Mouse (Mus musculus) liver, embryonic 16.5 days (tissue): ENCODE results near the gene Adam30. TPM values are rescaled to one million over a fixed set of nuclear protein-coding genes. Genes with fewer than 3 reads are reported as not detected.

Experiments used
- ATAC-seq: fragments of 200-750 bp; cut with Nextera tagmentation; 2 replicates; pipeline ENCODE4 v1.8.0; 2017; ENCODE audit warnings: low read depth, mild to moderate bottlenecking, moderate number of reproducible peaks, moderate library complexity
- H3K27ac ChIP-seq: fragments of 300-500 bp; sonication (generic); 2 replicates; pipeline ENCODE4 v1.5.1; 2014; ENCODE audit warnings: mild to moderate bottlenecking, low read length
- H3K27me3 ChIP-seq: fragments of 300-500 bp; sonication (generic); 2 replicates; pipeline ENCODE4 v1.6.1; 2014; ENCODE audit warnings: low read depth, low read length, mixed read lengths; ENCODE audit not compliant: control insufficient read depth, insufficient read depth
- H3K36me3 ChIP-seq: fragments of 300-500 bp; sonication (generic); 2 replicates; pipeline ENCODE4 v1.6.1; 2014; ENCODE audit warnings: mild to moderate bottlenecking; ENCODE audit not compliant: control insufficient read depth, insufficient read depth
- H3K4me1 ChIP-seq: fragments of 300-500 bp; sonication (generic); 2 replicates; pipeline ENCODE4 v1.6.1; 2014; ENCODE audit warnings: low read depth, low read length, mixed read lengths; ENCODE audit not compliant: control insufficient read depth
- H3K4me2 ChIP-seq: fragments of 300-500 bp; sonication (generic); 2 replicates; pipeline ENCODE4 v1.6.1; 2014; ENCODE audit warnings: low read depth, low read length, mixed read lengths
- H3K4me3 ChIP-seq: fragments of 300-500 bp; sonication (generic); 2 replicates; pipeline ENCODE4 v1.5.1; 2014; ENCODE audit warnings: low read depth, mild to moderate bottlenecking, low read length
- H3K9ac ChIP-seq: fragments of 300-500 bp; sonication (generic); 2 replicates; pipeline ENCODE4 v1.6.1; 2014; ENCODE audit warnings: low read depth, low read length
- H3K9me3 ChIP-seq: fragments of 300-500 bp; sonication (generic); replicated peaks from 2 replicates; pipeline ENCODE4 v1.6.1; 2016; ENCODE audit warnings: low read length; ENCODE audit not compliant: control insufficient read depth
- WGBS: fragments of 180-500 bp; shearing (Covaris S2); extraction: QIAGEN DNeasy Blood & Tissue Kit; methylation state at CpG from one replicate; pipeline ENCODE4 v1.1.7; 2014; ENCODE audit not compliant: insufficient replicate concordance; 5-methylcytosine and 5-hydroxymethylcytosine counted together
- polyA plus RNA-seq: library from polyadenylated mRNA; unstranded; fragments of >200 nt; fragmentation: Nextera tagmentation; extraction: Ambion mirVana; gene quantifications from 2 replicates; pipeline ENCODE4 v1.2.1, GENCODE M21; 2015

Adam30 gene
- polyA plus RNA-seq, 1 experiment from 2014 or later, result not detected

GRCm38 (mm10) chr3:98157585-98157984 is 2.8 kb upstream of the Adam30 start:
- Histone ChIP-seq H3K4me3 (no peak overlapping the region), H3K9ac (no peak overlapping the region), H3K4me1 (no peaks in the 10 kb centered on the region; the same call in 1 of the 2 replicates), H3K9me3 (no peaks in the 10 kb centered on the region), H3K4me2 (no peak overlapping the region), H3K27me3 (no peaks in the 10 kb centered on the region), H3K36me3 (no peaks in the 10 kb centered on the region), H3K27ac (no peak overlapping the region)
- 17% methylated on average over 2 of the region's 2 CpGs for WGBS
- ATAC-seq, result no peak

GRCm38 (mm10) chr3:98158646-98159045 is 1.8 kb upstream of the Adam30 start:
- 57% methylated on average over 4 of the region's 4 CpGs for WGBS
- H3K4me1 ChIP-seq, result no peaks in the 10 kb centered on the region; the same call in 1 of the 2 replicates
- H3K27me3 ChIP-seq, result no peaks in the 10 kb centered on the region

GRCm38 (mm10) chr3:98159289-98159688 is 1.1 kb upstream of the Adam30 start:
- no peak for ATAC-seq
- Histone ChIP-seq H3K4me1 (no peaks in the 10 kb centered on the region; the same call in 1 of the 2 replicates), H3K36me3 (no peaks in the 10 kb centered on the region), H3K27ac (no peak overlapping the region), H3K4me3 (no peak overlapping the region), H3K27me3 (no peaks in the 10 kb centered on the region), H3K9me3 (no peaks in the 10 kb centered on the region), H3K9ac (no peak overlapping the region), H3K4me2 (no peak overlapping the region)
- WGBS, result 47% methylated on average over 4 of the region's 4 CpGs

More at GRCm38 (mm10) chr3:98158646-98159045, 1.8 kb upstream of the Adam30 start:
- Histone ChIP-seq H3K36me3 (no peaks in the 10 kb centered on the region), H3K9ac (no peak overlapping the region), H3K9me3 (no peaks in the 10 kb centered on the region), H3K4me2 (no peak overlapping the region), H3K27ac (no peak overlapping the region), H3K4me3 (no peak overlapping the region)
- no peak for ATAC-seq

- no peaks in the 10 kb centered on the region for H3K9me3 ChIP-seq
- H3K4me2 ChIP-seq, result no peak overlapping the region
- H3K27me3 ChIP-seq, result no peaks in the 10 kb centered on the region
- no peak overlapping the region for H3K9ac ChIP-seq
- ATAC-seq, result no peak
- H3K4me1 ChIP-seq, result no peaks in the 10 kb centered on the region
- H3K4me3 ChIP-seq, result no peak overlapping the region
- 55% methylated on average over 4 of the region's 4 CpGs for WGBS
- no peaks in the 10 kb centered on the region for H3K36me3 ChIP-seq
- H3K27ac ChIP-seq, result no peak overlapping the region
These were observed 17.9 kb downstream of the Adam30 start for GRCm38 (mm10) chr3:98178340-98178739.

GRCm38 (mm10) chr3:98180805-98181204 is 20.4 kb downstream of the Adam30 start:
- H3K9ac ChIP-seq, result no peak overlapping the region
- H3K4me1 ChIP-seq, result no peaks in the 10 kb centered on the region
- ATAC-seq, result no peak
- no peaks in the 10 kb centered on the region for H3K36me3 ChIP-seq
- H3K4me3 ChIP-seq, result no peak overlapping the region
- no peak overlapping the region for H3K4me2 ChIP-seq
- no peaks in the 10 kb centered on the region for H3K27me3 ChIP-seq
- 19% methylated on average over 7 of the region's 7 CpGs for WGBS
- no peaks in the 10 kb centered on the region for H3K9me3 ChIP-seq
- no peak overlapping the region for H3K27ac ChIP-seq

GRCm38 (mm10) chr3:98185163-98185714 is 24.8 kb downstream of the Adam30 start:
- Histone ChIP-seq H3K4me2 (no peak overlapping the region), H3K27ac (no peak overlapping the region), H3K27me3 (no peaks in the 10 kb centered on the region), H3K9ac (no peak overlapping the region), H3K4me3 (no peak overlapping the region), H3K36me3 (no peaks in the 10 kb centered on the region), H3K9me3 (no peaks in the 10 kb centered on the region), H3K4me1 (no peaks in the 10 kb centered on the region)
- no peak for ATAC-seq
- 68% methylated on average over 10 of the region's 10 CpGs for WGBS

GRCm38 (mm10) chr3:98187777-98188176 is 27.3 kb downstream of the Adam30 start:
- H3K27ac ChIP-seq, result no peak overlapping the region
- no peak for ATAC-seq
- H3K4me3 ChIP-seq, result no peak overlapping the region
- no peaks in the 10 kb centered on the region for H3K27me3 ChIP-seq
- H3K9me3 ChIP-seq, result no peaks in the 10 kb centered on the region
- no peaks in the 10 kb centered on the region for H3K36me3 ChIP-seq
- no peak overlapping the region for H3K9ac ChIP-seq
- 65% methylated on average over 3 of the region's 3 CpGs for WGBS
- no peaks in the 10 kb centered on the region for H3K4me1 ChIP-seq
- H3K4me2 ChIP-seq, result no peak overlapping the region

GRCm38 (mm10) chr3:98197711-98198532 is 37.5 kb downstream of the Adam30 start:
- no peaks in the 10 kb centered on the region for H3K36me3 ChIP-seq
- H3K27me3 ChIP-seq, result no peaks in the 10 kb centered on the region
- no peaks in the 10 kb centered on the region for H3K9me3 ChIP-seq
- no peak overlapping the region for H3K9ac ChIP-seq
- no peak overlapping the region for H3K4me3 ChIP-seq
- no peak overlapping the region for H3K4me2 ChIP-seq
- no peaks in the 10 kb centered on the region for H3K4me1 ChIP-seq
- peak overlapping the region; percentile 5 for H3K27ac ChIP-seq
- ATAC-seq, result peak; percentile 83
- WGBS, result 41% methylated on average over 9 of the region's 9 CpGs

GRCm38 (mm10) chr3:98199747-98200146 is 39.3 kb downstream of the Adam30 start:
- no peak overlapping the region for H3K9ac ChIP-seq
- 43% methylated on average over 5 of the region's 5 CpGs for WGBS
- H3K9me3 ChIP-seq, result no peaks in the 10 kb centered on the region
- no peaks in the 10 kb centered on the region for H3K4me1 ChIP-seq
- no peaks in the 10 kb centered on the region for H3K36me3 ChIP-seq
- no peak overlapping the region for H3K4me3 ChIP-seq
- no peak overlapping the region for H3K4me2 ChIP-seq
- ATAC-seq, result no peak
- H3K27me3 ChIP-seq, result no peaks in the 10 kb centered on the region
- H3K27ac ChIP-seq, result no peak overlapping the region
